10 mouse cellular contexts compared by ENCODE assay signal in genomic region chr3:144622930-144623612, GRCm38 (mm10). TPM values are rescaled to one million over a fixed set of nuclear protein-coding genes. Genes with fewer than 3 reads are reported as not detected.
DNase-seq lines count a peak whose midpoint lies in the region; ATAC-seq and TF ChIP-seq lines count a peak whose summit lies in the region.
"Had no signal": no experiment of that assay in that cellular context is flagged by ENCODE, and none has a peak within 500 bp of the region (broad histone marks: within the 10 kb centered on the region; RNA-seq: fewer than 3 reads in every experiment).

No protein-coding gene starts in this region.

- H3K27ac ChIP-seq in kidney, embryonic 14.5 days (ENCODE audit: low read depth, low read length): no peak overlapping the region
- H3K27ac ChIP-seq in embryonic facial prominence, embryonic 12.5 days: peak overlapping the region; percentile 54; the same call in 1 of the 2 replicates
- H3K27ac ChIP-seq in hindbrain, postnatal 0 days: no peak overlapping the region
- no peak overlapping the region for H3K27ac ChIP-seq in midbrain, postnatal 0 days (ENCODE audit: low read depth, low read length)
- H3K27ac ChIP-seq in liver, embryonic 11.5 days (ENCODE audit: low read depth, low read length): no peak overlapping the region
- H3K27ac ChIP-seq: layer of hippocampus, adult 2 months; liver, embryonic 12.5 days had no signal

- H3K36me3 ChIP-seq in kidney, embryonic 14.5 days (ENCODE audit: control insufficient read depth, insufficient read depth, low read length): no peaks in the 10 kb centered on the region
- no peaks in the 10 kb centered on the region for H3K36me3 ChIP-seq in embryonic facial prominence, embryonic 12.5 days
- H3K36me3 ChIP-seq in hindbrain, postnatal 0 days (ENCODE audit: insufficient read depth, low read length): no peaks in the 10 kb centered on the region
- no peaks in the 10 kb centered on the region for H3K36me3 ChIP-seq in midbrain, postnatal 0 days (ENCODE audit: insufficient read depth, low read length)
- no peaks in the 10 kb centered on the region for H3K36me3 ChIP-seq in liver, embryonic 11.5 days (ENCODE audit: control insufficient read depth, insufficient read depth, low read length)
- H3K36me3 ChIP-seq: liver, embryonic 12.5 days had no signal

- no peak for DNase-seq in kidney, adult 8-10 months
- peak; percentile 44 for DNase-seq in hindbrain, postnatal 0 days (ENCODE audit: low spot score)
- peak; percentile 62 for DNase-seq in midbrain, postnatal 0 days (ENCODE audit: low spot score)
- DNase-seq in liver, embryonic 11.5 days (ENCODE audit: low spot score): no peak
- no peak for DNase-seq in adrenal gland, adult (ENCODE audit: inconsistent age in 2 of 2, low spot score in 1 of 2)
- no peak for DNase-seq in testis, postnatal 10 days (ENCODE audit: low spot score)

- WGBS in kidney, embryonic 14.5 days: 60% methylated on average over 13 of the region's 13 CpGs
- WGBS in embryonic facial prominence, embryonic 12.5 days: 71% methylated on average over 13 of the region's 13 CpGs
- 65% methylated on average over 13 of the region's 13 CpGs for WGBS in hindbrain, postnatal 0 days
- 72% methylated on average over 13 of the region's 13 CpGs for WGBS in midbrain, postnatal 0 days
- 89% methylated on average over 13 of the region's 13 CpGs for WGBS in liver, embryonic 11.5 days

- no peak overlapping the region for H3K9ac ChIP-seq in kidney, embryonic 14.5 days (ENCODE audit: low read depth, low read length)
- no peak overlapping the region for H3K9ac ChIP-seq in embryonic facial prominence, embryonic 12.5 days
- H3K9ac ChIP-seq in hindbrain, postnatal 0 days (replicated peaks; ENCODE audit: low read length): no peak overlapping the region
- H3K9ac ChIP-seq in midbrain, postnatal 0 days (replicated peaks; ENCODE audit: low read length, poor library complexity, severe bottlenecking): no peak overlapping the region
- no peak overlapping the region for H3K9ac ChIP-seq in liver, embryonic 11.5 days (ENCODE audit: low read depth, low read length)
- H3K9ac ChIP-seq: liver, embryonic 12.5 days had no signal

- 0 out of 2 replicates have a peak, but pooled peaks have one; percentile 57 for ATAC-seq in kidney, embryonic 14.5 days (ENCODE audit: low FRiP score, low TSS enrichment)
- ATAC-seq in embryonic facial prominence, embryonic 12.5 days (ENCODE audit: insufficient number of reproducible peaks, insufficient read depth, low FRiP score, low TSS enrichment): peak; percentile 81; the same call in 1 of the 2 replicates
- ATAC-seq in hindbrain, postnatal 0 days: peak; percentile 70
- no peak for ATAC-seq in midbrain, postnatal 0 days (ENCODE audit: low FRiP score)
- no peak for ATAC-seq in liver, embryonic 11.5 days (replicated peaks; ENCODE audit: low FRiP score)
- ATAC-seq: liver, embryonic 12.5 days had no signal

- H3K4me1 ChIP-seq in kidney, embryonic 14.5 days (ENCODE audit: control insufficient read depth, insufficient read depth, low read length): no peaks in the 10 kb centered on the region
- no peaks in the 10 kb centered on the region for H3K4me1 ChIP-seq in embryonic facial prominence, embryonic 12.5 days
- no peaks in the 10 kb centered on the region for H3K4me1 ChIP-seq in hindbrain, postnatal 0 days (ENCODE audit: insufficient read depth, low read length)
- H3K4me1 ChIP-seq in midbrain, postnatal 0 days (ENCODE audit: insufficient read depth, low read length): no peaks in the 10 kb centered on the region
- H3K4me1 ChIP-seq in liver, embryonic 11.5 days (replicated peaks; ENCODE audit: control insufficient read depth, insufficient read depth, low read length): peaks cover 7% of the 10 kb centered on the region

- no peaks in the 10 kb centered on the region for H3K27me3 ChIP-seq in kidney, embryonic 14.5 days (ENCODE audit: control insufficient read depth, insufficient read depth, low read length)
- H3K27me3 ChIP-seq in embryonic facial prominence, embryonic 12.5 days: no peaks in the 10 kb centered on the region
- H3K27me3 ChIP-seq in hindbrain, postnatal 0 days (ENCODE audit: insufficient read depth, low read length): no peaks in the 10 kb centered on the region
- no peaks in the 10 kb centered on the region for H3K27me3 ChIP-seq in midbrain, postnatal 0 days (ENCODE audit: insufficient read depth, low read length)
- H3K27me3 ChIP-seq in liver, embryonic 11.5 days (replicated peaks; ENCODE audit: control insufficient read depth, insufficient read depth, low read length): no peaks in the 10 kb centered on the region
- H3K27me3 ChIP-seq: liver, embryonic 12.5 days had no signal

- peaks cover 13% of the 10 kb centered on the region for H3K9me3 ChIP-seq in kidney, embryonic 14.5 days (ENCODE audit: control insufficient read depth, low read length)
- H3K9me3 ChIP-seq in embryonic facial prominence, embryonic 12.5 days: 0 out of 2 replicates have a peak, but pooled peaks cover 2% of the 10 kb centered on the region
- no peaks in the 10 kb centered on the region for H3K9me3 ChIP-seq in hindbrain, postnatal 0 days (ENCODE audit: low read length)
- 0 out of 2 replicates have a peak, but pooled peaks cover 4% of the 10 kb centered on the region for H3K9me3 ChIP-seq in midbrain, postnatal 0 days (ENCODE audit: low read length)
- H3K9me3 ChIP-seq in liver, embryonic 11.5 days (ENCODE audit: control insufficient read depth, low read length): no peaks in the 10 kb centered on the region; the same call in 1 of the 2 replicates

- no peak overlapping the region for H3K4me3 ChIP-seq in kidney, embryonic 14.5 days (ENCODE audit: low read length)
- no peak overlapping the region for H3K4me3 ChIP-seq in embryonic facial prominence, embryonic 12.5 days
- H3K4me3 ChIP-seq in hindbrain, postnatal 0 days (ENCODE audit: low read length): no peak overlapping the region
- no peak overlapping the region for H3K4me3 ChIP-seq in midbrain, postnatal 0 days (ENCODE audit: low read depth, low read length)
- H3K4me3 ChIP-seq in liver, embryonic 11.5 days (ENCODE audit: low read depth, low read length): no peak overlapping the region
- H3K4me3 ChIP-seq: layer of hippocampus, adult 2 months; liver, embryonic 12.5 days had no signal

- no peak for TF ChIP-seq CTCF in hindbrain, postnatal 0 days (IDR thresholded peaks at IDR 0.05; ENCODE audit: low read depth)
- TF ChIP-seq CTCF in midbrain, postnatal 0 days (IDR thresholded peaks at IDR 0.05): no peak

- no peak overlapping the region for H3K4me2 ChIP-seq in kidney, embryonic 14.5 days (replicated peaks; ENCODE audit: low read depth, low read length)
- no peak overlapping the region for H3K4me2 ChIP-seq in embryonic facial prominence, embryonic 12.5 days (replicated peaks)
- H3K4me2 ChIP-seq in hindbrain, postnatal 0 days (ENCODE audit: low read depth, low read length): no peak overlapping the region
- no peak overlapping the region for H3K4me2 ChIP-seq in midbrain, postnatal 0 days (ENCODE audit: low read depth, low read length, poor library complexity, severe bottlenecking)
- no peak overlapping the region for H3K4me2 ChIP-seq in liver, embryonic 11.5 days
- H3K4me2 ChIP-seq: liver, embryonic 12.5 days had no signal

RNA-seq across cellular contexts. Expression of gene Selenof, which starts 53.0 kb away (rescaled TPM):
- 515 and 688 TPM in 2 replicates for polyA plus RNA-seq in kidney, embryonic 14.5 days (2014; fragmentation: Nextera tagmentation; extraction: Ambion mirVana)
- polyA plus RNA-seq in embryonic facial prominence, embryonic 12.5 days (2016; fragmentation: Nextera tagmentation; extraction: Ambion mirVana): 508 and 511 TPM in 2 replicates
- 210 and 211 TPM in 2 replicates for total RNA-seq in hindbrain, postnatal 0 days (2014; rRNA removed)
- polyA plus RNA-seq in hindbrain, postnatal 0 days (2015; fragmentation: Nextera tagmentation; extraction: Ambion mirVana): 686 and 693 TPM in 2 replicates
- total RNA-seq in midbrain, postnatal 0 days (2014; rRNA removed): 287 and 293 TPM in 2 replicates
- polyA plus RNA-seq in midbrain, postnatal 0 days (2015; fragmentation: Nextera tagmentation; extraction: Ambion mirVana): 596 and 650 TPM in 2 replicates
- 369 and 370 TPM in 2 replicates for polyA plus RNA-seq in liver, embryonic 11.5 days (2014; fragmentation: Nextera tagmentation; extraction: Ambion mirVana)

RNA-seq across cellular contexts. Expression of gene Hs2st1, which starts 53.1 kb away (rescaled TPM):
- 13.7 and 16.9 TPM in 2 replicates for polyA plus RNA-seq in kidney, embryonic 14.5 days (2014; fragmentation: Nextera tagmentation; extraction: Ambion mirVana)
- 25.2 and 27.0 TPM in 2 replicates for polyA plus RNA-seq in embryonic facial prominence, embryonic 12.5 days (2016; fragmentation: Nextera tagmentation; extraction: Ambion mirVana)
- 38.8 and 39.2 TPM in 2 replicates for total RNA-seq in hindbrain, postnatal 0 days (2014; rRNA removed)
- polyA plus RNA-seq in hindbrain, postnatal 0 days (2015; fragmentation: Nextera tagmentation; extraction: Ambion mirVana): 11.0 and 11.1 TPM in 2 replicates
- total RNA-seq in midbrain, postnatal 0 days (2014; rRNA removed): 48.5 and 53.2 TPM in 2 replicates
- polyA plus RNA-seq in midbrain, postnatal 0 days (2015; fragmentation: Nextera tagmentation; extraction: Ambion mirVana): 10.7 and 13.4 TPM in 2 replicates
- 7.2 and 7.3 TPM in 2 replicates for polyA plus RNA-seq in liver, embryonic 11.5 days (2014; fragmentation: Nextera tagmentation; extraction: Ambion mirVana)

Comparison
In these comparisons a context has a peak if more than half of its experiments do, and no peak if none do; other contexts are left out.
1. ATAC-seq: peak in kidney, embryonic 14.5 days (single experiment), embryonic facial prominence, embryonic 12.5 days (single experiment) and hindbrain, postnatal 0 days (single experiment); none in midbrain, postnatal 0 days (single experiment) and liver, embryonic 11.5 days (single experiment).
2. DNase-seq: peak in hindbrain, postnatal 0 days (single experiment) and midbrain, postnatal 0 days (single experiment); none in kidney, adult 8-10 months (0 of 2), liver, embryonic 11.5 days (single experiment), adrenal gland, adult (0 of 2) and testis, postnatal 10 days (single experiment).